Mouse (Mus musculus) neural tube, embryonic 13.5 days (tissue): ENCODE results near the gene Zbtb39. TPM values are rescaled to one million over a fixed set of nuclear protein-coding genes. Genes with fewer than 3 reads are reported as not detected.

Experiments
- ATAC-seq: fragments of 200-750 bp; cut with Nextera tagmentation; 2 replicates; pipeline ENCODE4 v1.8.0; 2017; ENCODE audit warnings: low read depth, mild to moderate bottlenecking, moderate TSS enrichment, moderate library complexity
- H3K27ac ChIP-seq: fragments of 300-500 bp; sonication (generic); replicated peaks from 2 replicates; pipeline ENCODE4 v1.5.1; 2015; ENCODE audit warnings: moderate library complexity, mild to moderate bottlenecking, inconsistent platforms
- H3K27me3 ChIP-seq: fragments of 300-500 bp; sonication (generic); 2 replicates; pipeline ENCODE4 v1.6.1; 2015; ENCODE audit warnings: mild to moderate bottlenecking, inconsistent platforms
- H3K36me3 ChIP-seq: fragments of 300-500 bp; sonication (generic); 2 replicates; pipeline ENCODE4 v1.6.1; 2015; ENCODE audit warnings: mild to moderate bottlenecking, inconsistent platforms
- H3K4me1 ChIP-seq: fragments of 300-500 bp; sonication (generic); replicated peaks from 2 replicates; pipeline ENCODE4 v1.6.1; 2015; ENCODE audit warnings: inconsistent platforms
- H3K4me2 ChIP-seq: fragments of 300-500 bp; sonication (generic); 2 replicates; pipeline ENCODE4 v1.6.1; 2015; ENCODE audit warnings: inconsistent platforms, mild to moderate bottlenecking, moderate library complexity
- H3K4me3 ChIP-seq: fragments of 300-500 bp; sonication (generic); 2 replicates; pipeline ENCODE4 v1.5.1; 2015; ENCODE audit warnings: mild to moderate bottlenecking, inconsistent platforms
- H3K9ac ChIP-seq: fragments of 300-500 bp; sonication (generic); 2 replicates; pipeline ENCODE4 v1.6.1; 2015; ENCODE audit warnings: moderate library complexity, mild to moderate bottlenecking, inconsistent platforms
- H3K9me3 ChIP-seq: fragments of 300-500 bp; sonication (generic); 2 replicates; pipeline ENCODE4 v1.6.1; 2016; ENCODE audit warnings: inconsistent platforms
- WGBS: fragments of 180-500 bp; shearing (Covaris S2); methylation state at CpG from one replicate; pipeline ENCODE4 v1.1.7; 2015; 5-methylcytosine and 5-hydroxymethylcytosine counted together
- polyA plus RNA-seq: library from polyadenylated mRNA; unstranded; fragments of >200 nt; fragmentation: Nextera tagmentation; extraction: Ambion mirVana; gene quantifications from 2 replicates; pipeline ENCODE4 v1.2.1, GENCODE M21; 2015

Zbtb39 gene
- polyA plus RNA-seq, 1 experiment from 2014 or later = 3.3 TPM

DNA sequence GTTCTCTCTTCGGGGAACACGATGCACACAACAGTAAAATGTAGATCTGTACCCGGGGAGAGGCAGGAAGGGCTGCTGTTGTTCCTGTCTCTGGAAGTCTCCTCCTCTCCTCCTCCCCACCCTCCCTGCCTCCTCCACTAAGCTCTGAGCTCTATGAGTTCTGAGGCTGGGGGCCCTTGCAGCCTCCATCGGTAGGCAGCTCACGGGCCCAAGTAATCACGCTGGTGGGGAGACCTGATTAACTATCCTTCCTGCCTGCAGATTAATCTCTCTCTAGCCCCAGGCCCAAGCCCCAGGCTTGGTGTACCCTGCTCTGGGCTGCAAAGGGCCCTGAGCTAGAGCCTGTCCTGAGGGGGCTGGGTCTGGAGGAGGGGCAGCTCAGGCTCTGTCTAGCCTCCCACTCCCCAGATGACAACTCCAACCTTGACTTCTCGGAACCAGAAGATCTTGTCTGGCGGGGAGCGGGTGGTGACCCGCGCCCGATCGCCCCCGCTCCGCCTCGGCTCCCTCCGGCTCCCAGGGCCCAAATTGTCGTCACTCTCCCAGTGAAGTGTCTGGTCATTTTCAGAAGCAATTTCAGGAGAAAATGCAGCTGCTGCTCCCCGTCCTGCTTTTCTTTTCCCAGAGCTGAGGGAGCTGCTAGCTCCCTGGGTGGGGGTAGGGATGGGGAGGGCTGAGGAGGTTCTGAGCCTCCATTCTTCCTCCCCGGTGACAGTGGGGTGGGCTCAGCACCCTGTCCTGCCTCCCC is 17.5 kb upstream of the Zbtb39 start:
- peak overlapping the region; percentile 38 for H3K9ac ChIP-seq
- no peak overlapping the region for H3K27ac ChIP-seq
- H3K27me3 ChIP-seq = peaks cover 20% of the 10 kb centered on the region
- H3K36me3 ChIP-seq = no peaks in the 10 kb centered on the region
- H3K4me3 ChIP-seq = peak overlapping the region; percentile 0; the same call in 1 of the 2 replicates
- H3K4me1 ChIP-seq = peaks cover 19% of the 10 kb centered on the region
- peak; percentile 54 for ATAC-seq
- H3K9me3 ChIP-seq = no peaks in the 10 kb centered on the region
- WGBS = 6% methylated on average over 20 of the region's 20 CpGs
- H3K4me2 ChIP-seq = peak overlapping the region; percentile 38

DNA sequence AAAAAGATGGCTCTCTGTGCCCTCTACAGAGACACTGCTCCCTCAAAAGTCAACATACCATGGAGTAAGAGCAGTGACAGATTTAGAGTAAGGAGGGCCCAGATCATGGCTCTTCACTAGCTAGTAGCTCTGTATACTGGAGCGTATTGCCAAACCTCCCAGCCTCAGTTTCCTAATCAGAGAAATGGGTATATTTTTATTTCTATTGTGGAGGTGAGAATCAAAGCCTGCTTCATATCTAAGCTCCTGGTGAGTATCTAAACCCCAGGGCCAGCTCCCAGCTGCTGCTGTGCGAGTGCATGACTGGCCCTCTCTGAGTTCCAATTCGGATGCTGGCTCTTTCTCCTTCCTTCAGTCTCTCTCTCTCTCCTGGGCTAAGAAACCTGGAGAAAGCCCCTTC is 15.2 kb upstream of the Zbtb39 start, which contains the start of gene Tac2:
Gene Tac2 (plus strand): TSS at position 301 of the 400 bp plus-strand sequence.
- no peak within 1 kb of the TSS for H3K4me3 ChIP-seq
- H3K27me3 ChIP-seq = peaks cover 19% of the 10 kb centered on the region
- no peaks in the 10 kb centered on the region for H3K9me3 ChIP-seq
- H3K4me2 ChIP-seq = no peak within 1 kb of the TSS
- peaks cover 22% of the 10 kb centered on the region for H3K4me1 ChIP-seq
- no peaks in the 10 kb centered on the region for H3K36me3 ChIP-seq
- no peak for ATAC-seq
- H3K27ac ChIP-seq = no peak within 1 kb of the TSS
- no peak within 1 kb of the TSS for H3K9ac ChIP-seq
- 87% methylated on average over 3 of the region's 3 CpGs for WGBS

DNA sequence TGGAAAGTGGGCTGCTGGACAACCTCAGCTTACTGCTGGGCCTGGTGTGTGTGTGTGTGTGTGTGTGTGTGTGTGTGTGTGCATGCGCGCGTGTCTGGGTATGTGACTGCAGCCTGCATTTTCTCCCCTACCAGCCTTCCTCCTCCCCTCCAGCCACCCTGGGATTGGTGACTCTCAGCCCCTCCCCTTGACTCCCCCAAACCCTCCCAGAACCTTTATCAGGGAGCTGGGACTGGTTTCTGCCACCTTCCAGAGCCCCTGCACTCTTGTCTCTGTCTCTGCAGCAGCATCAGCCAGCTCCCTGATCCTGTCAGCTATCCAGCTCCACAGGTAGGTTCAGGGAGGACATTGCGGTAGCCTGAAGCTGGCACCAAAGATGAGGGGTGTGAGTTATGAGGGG is 14.2 kb upstream of the Zbtb39 start:
- Histone ChIP-seq H3K4me1 (peaks cover 24% of the 10 kb centered on the region), H3K27me3 (peaks cover 15% of the 10 kb centered on the region; the same call in 1 of the 2 replicates), H3K9ac (no peak overlapping the region), H3K9me3 (no peaks in the 10 kb centered on the region), H3K4me3 (no peak overlapping the region), H3K27ac (no peak overlapping the region), H3K4me2 (no peak overlapping the region), H3K36me3 (no peaks in the 10 kb centered on the region)
- WGBS = 86% methylated on average over 4 of the region's 4 CpGs
- ATAC-seq = no peak

DNA sequence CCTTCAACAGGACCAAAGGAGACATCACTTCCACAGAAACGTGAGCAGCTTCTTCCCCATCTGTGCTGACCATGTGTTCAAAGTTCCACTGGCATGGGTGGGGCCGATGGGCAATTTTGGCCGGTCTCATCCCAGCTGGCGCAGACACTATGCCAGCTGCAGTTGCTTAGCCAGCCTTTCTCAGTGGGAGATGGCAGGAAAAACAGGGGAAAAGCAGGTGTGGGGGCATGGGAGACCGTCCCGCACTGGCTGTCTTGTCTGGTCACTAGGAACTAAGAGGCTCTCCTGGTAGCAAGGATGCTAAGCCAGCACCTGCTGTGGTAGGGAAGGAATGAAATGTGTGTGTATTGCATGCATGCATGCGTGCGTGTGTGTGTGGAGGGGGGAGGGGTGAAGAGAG is 10.9 kb upstream of the Zbtb39 start:
- no peaks in the 10 kb centered on the region; the same call in 1 of the 2 replicates for H3K27me3 ChIP-seq
- H3K4me1 ChIP-seq = peaks cover 20% of the 10 kb centered on the region
- no peak for ATAC-seq
- 74% methylated on average over 8 of the region's 8 CpGs for WGBS
- H3K4me3 ChIP-seq = no peak overlapping the region
- no peaks in the 10 kb centered on the region for H3K36me3 ChIP-seq
- no peak overlapping the region for H3K4me2 ChIP-seq
- no peaks in the 10 kb centered on the region for H3K9me3 ChIP-seq
- H3K9ac ChIP-seq = no peak overlapping the region
- no peak overlapping the region for H3K27ac ChIP-seq

DNA sequence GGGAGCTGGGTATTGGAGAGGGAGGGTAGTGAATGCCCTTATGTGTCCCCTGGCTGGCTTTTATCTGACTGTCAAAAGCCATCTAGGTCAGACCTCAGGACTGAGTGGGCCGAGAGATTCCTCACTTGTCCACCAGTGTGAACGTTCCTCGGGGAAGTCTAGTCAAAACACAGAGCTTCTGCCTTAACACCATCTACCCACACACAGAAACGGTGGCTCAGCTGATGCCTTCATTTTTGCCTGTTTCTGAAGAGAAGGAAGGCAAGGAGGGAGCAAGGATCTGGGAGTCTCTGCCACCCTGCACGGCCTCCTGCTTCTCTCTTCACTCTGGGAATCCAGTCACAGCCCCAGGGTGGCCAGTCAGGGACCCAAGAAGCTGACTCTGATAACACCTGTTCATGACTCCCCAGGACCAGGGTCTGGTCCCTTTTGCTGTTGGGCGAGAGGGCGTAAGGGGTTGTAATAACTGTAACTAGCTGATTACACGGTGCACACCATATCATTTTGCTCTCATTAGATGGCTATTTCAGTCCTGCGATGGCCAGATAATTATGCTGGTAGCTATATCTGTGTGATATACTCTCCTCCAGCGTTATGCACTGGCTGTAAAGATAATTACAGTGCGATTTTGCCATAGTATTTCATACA is 8.9 kb upstream of the Zbtb39 start:
- H3K27ac ChIP-seq = peak overlapping the region; percentile 2; the same call in 1 of the 2 replicates
- ATAC-seq = no peak
- no peaks in the 10 kb centered on the region for H3K9me3 ChIP-seq
- H3K4me1 ChIP-seq = peaks cover 20% of the 10 kb centered on the region
- no peak overlapping the region for H3K4me2 ChIP-seq
- no peaks in the 10 kb centered on the region for H3K36me3 ChIP-seq
- 46% methylated on average over 11 of the region's 11 CpGs for WGBS
- no peak overlapping the region for H3K4me3 ChIP-seq
- H3K9ac ChIP-seq = no peak overlapping the region; the same call in 1 of the 2 replicates
- H3K27me3 ChIP-seq = no peaks in the 10 kb centered on the region

DNA sequence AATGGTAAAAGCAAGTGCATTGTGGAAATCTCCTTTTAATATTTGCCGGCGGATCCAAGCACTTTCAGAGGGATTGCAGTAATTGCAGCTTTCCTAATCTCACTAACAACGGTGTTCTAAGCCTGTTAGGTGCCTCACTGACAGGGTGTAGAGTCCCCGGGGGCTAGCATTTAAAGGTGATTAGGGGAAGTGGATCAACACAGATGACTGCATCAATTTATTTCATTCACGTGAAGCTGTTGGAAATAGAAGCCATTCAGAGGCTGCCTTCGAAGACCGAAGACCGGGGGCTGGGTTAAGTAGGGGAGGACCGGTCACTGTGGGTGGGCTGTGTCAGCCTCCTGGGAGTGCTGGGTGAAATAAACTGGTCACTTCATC is 8.4 kb upstream of the Zbtb39 start:
- Histone ChIP-seq H3K36me3 (no peaks in the 10 kb centered on the region), H3K9me3 (no peaks in the 10 kb centered on the region), H3K27ac (no peak overlapping the region; the same call in 1 of the 2 replicates), H3K4me2 (no peak overlapping the region), H3K4me3 (no peak overlapping the region), H3K4me1 (peaks cover 20% of the 10 kb centered on the region), H3K9ac (no peak overlapping the region; the same call in 1 of the 2 replicates), H3K27me3 (no peaks in the 10 kb centered on the region)
- no peak for ATAC-seq
- WGBS = 24% methylated on average over 9 of the region's 9 CpGs

DNA sequence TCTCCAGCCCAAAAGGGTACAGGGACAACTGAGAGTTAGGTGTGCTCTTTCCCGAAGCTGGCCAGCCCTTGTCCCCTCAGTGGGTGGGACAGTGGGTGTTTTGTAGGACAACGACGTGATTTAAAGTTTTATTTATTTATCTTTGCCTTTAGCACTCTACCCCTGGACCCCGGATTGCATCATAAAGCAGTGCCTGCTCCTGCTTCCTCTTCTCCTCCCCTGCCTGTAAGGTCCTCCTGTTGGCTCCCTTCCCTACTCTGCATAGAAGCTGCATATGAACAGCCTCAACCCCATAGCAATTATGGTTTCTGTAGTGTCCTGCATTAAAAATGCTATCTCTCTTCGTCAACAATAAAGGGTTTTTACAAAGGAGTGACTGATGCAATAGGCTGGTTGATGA is 7.9 kb upstream of the Zbtb39 start:
- no peak for ATAC-seq
- Histone ChIP-seq H3K36me3 (no peaks in the 10 kb centered on the region), H3K4me3 (no peak overlapping the region), H3K4me2 (no peak overlapping the region), H3K27ac (no peak overlapping the region), H3K9me3 (no peaks in the 10 kb centered on the region), H3K9ac (no peak overlapping the region; the same call in 1 of the 2 replicates), H3K4me1 (peaks cover 20% of the 10 kb centered on the region), H3K27me3 (no peaks in the 10 kb centered on the region)
- WGBS = 19% methylated on average over 5 of the region's 5 CpGs

DNA sequence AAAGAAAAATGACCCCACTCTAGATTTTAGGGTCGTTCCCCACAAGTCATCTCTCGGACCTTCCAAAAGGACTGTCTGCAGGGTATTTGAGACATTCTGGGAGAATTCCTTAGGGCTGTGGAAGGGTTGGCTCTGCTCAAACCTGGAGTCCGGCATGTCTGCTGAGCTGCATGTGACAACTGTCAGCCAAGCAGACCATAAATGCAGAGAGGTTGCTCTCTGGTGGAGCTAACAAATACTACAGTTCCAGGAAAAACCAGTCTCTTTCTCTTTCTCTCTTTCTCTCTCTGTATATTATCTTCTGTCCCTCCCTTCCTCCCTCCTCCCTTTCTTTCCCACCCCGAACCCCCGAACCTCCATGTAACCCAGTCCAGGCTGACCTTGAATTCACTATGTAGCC is 4.9 kb upstream of the Zbtb39 start:
- Histone ChIP-seq H3K9me3 (no peaks in the 10 kb centered on the region), H3K27ac (no peak overlapping the region), H3K36me3 (no peaks in the 10 kb centered on the region), H3K4me2 (no peak overlapping the region), H3K9ac (no peak overlapping the region), H3K4me1 (peaks cover 23% of the 10 kb centered on the region), H3K27me3 (no peaks in the 10 kb centered on the region; the same call in 1 of the 2 replicates), H3K4me3 (no peak overlapping the region)
- WGBS = 55% methylated on average over 5 of the region's 5 CpGs
- ATAC-seq = no peak

DNA sequence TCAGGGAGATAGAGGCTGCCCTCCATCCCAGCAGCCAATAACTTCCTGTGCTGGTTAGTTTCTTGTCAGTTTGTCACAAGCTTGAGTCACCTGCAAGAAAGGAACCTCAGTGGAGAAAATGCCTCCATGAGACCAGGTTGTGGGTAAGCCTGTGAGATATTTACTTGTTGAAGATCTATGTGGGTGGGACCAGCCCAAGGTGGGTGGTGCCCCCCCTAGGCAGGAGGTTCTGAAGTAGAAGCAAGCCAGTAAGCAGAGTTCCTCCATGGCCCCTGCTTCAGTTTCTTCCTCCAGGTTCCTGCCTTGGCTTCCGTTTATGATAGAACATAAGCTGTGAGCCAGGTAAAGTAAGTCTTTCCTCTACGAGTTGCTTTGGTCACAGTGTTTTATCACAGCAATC is 3.1 kb upstream of the Zbtb39 start:
- 83% methylated on average over 2 of the region's 2 CpGs for WGBS
- ATAC-seq = no peak
- Histone ChIP-seq H3K36me3 (peaks cover 1% of the 10 kb centered on the region; the same call in 1 of the 2 replicates), H3K9me3 (no peaks in the 10 kb centered on the region), H3K27me3 (no peaks in the 10 kb centered on the region; the same call in 1 of the 2 replicates), H3K9ac (no peak overlapping the region), H3K4me1 (peaks cover 23% of the 10 kb centered on the region), H3K27ac (no peak overlapping the region), H3K4me3 (no peak overlapping the region), H3K4me2 (no peak overlapping the region)

DNA sequence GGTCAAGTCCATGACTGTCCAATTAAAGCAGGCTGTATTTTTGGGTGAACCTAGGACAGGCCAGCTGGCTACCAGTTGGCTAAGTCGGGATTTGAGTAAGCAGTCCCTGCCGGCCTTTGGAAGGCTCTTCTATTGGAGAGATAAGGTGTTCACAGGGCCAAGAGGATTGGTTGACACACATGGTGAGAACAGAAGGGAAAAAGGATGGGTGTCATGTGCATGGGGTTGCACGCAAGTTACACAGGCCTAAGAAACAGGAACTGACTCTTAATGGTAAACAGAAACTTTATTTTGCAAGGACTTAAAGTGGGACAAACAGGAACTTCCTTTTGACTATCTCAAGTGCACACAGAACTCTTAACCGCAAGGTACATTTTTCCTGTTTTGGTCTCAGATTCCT is 2.4 kb upstream of the Zbtb39 start:
- 73% methylated on average over 4 of the region's 4 CpGs for WGBS

DNA sequence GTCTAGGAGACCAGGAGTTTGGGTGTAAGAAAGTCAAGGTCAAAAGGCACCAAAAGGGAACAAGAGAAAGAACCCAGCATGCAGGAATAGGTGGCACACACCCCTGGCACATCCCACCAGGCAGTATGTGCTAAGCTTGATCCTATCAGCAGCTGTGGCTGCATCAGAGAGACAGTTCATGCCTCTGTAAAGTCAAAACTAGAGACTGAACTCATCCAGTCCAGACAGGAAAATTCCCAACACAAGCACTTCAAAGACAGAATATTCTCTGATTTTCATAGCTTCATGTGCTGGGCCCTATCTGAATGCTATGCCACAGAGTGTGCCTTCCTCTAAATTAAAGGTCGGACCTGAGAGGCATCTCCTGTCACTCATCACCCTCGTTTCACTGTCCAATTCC is 1.8 kb upstream of the Zbtb39 start:
- WGBS = 30% methylated on average over 2 of the region's 2 CpGs
- Histone ChIP-seq H3K27me3 (no peaks in the 10 kb centered on the region; the same call in 1 of the 2 replicates), H3K4me1 (peaks cover 21% of the 10 kb centered on the region), H3K36me3 (peaks cover 14% of the 10 kb centered on the region), H3K9ac (no peak overlapping the region), H3K4me3 (no peak overlapping the region), H3K4me2 (no peak overlapping the region), H3K9me3 (no peaks in the 10 kb centered on the region), H3K27ac (no peak overlapping the region)
- no peak for ATAC-seq

More for the DNA sequence above, 2.4 kb upstream of the Zbtb39 start:
- ATAC-seq = no peak
- Histone ChIP-seq H3K9me3 (no peaks in the 10 kb centered on the region), H3K9ac (no peak overlapping the region), H3K27me3 (no peaks in the 10 kb centered on the region; the same call in 1 of the 2 replicates), H3K4me2 (no peak overlapping the region), H3K36me3 (peaks cover 8% of the 10 kb centered on the region), H3K4me3 (no peak overlapping the region), H3K27ac (no peak overlapping the region), H3K4me1 (peaks cover 21% of the 10 kb centered on the region)

DNA sequence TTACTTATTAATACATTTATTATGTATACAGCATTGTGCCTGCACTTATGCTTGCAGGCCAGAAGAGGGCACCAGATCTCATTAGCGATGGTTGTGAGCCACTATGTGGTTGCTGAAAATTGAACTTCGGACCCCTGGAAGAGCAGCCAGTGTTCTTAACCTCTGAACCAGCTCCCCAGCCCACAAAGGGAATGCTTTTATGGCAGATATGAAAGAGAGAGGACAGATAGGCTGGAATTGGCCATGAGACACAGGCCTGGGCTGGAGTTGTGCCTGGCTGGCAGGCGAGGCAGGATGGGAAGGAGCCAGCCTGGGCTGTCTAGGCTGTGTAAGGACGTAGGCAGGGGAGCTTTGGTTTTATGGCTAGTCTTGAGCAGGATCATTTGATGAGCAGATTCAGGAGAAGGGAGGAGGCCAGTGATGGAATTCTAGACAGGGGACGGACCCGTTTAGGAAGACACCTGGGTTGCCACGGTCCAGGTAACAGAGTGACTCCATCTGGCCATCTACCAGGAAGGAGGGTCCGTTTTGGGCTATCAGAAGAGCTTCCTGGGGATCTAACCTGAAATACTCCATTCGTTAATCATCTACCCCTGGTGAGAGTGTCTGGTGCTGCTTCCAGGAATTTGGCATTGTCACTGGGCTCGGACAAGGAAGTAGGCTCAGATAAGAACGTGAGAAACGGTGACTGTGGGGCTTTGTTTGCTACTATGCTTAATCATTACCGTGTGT is 1.0 kb upstream of the Zbtb39 start:
- Histone ChIP-seq H3K4me3 (no peak overlapping the region), H3K36me3 (peaks cover 22% of the 10 kb centered on the region), H3K4me2 (no peak overlapping the region; the same call in 1 of the 2 replicates)

More for the DNA sequence above, 1.0 kb upstream of the Zbtb39 start:
- Histone ChIP-seq H3K9ac (no peak overlapping the region), H3K9me3 (no peaks in the 10 kb centered on the region), H3K27ac (no peak overlapping the region), H3K27me3 (no peaks in the 10 kb centered on the region; the same call in 1 of the 2 replicates), H3K4me1 (peaks cover 21% of the 10 kb centered on the region)
- no peak for ATAC-seq
- WGBS = 54% methylated on average over 13 of the region's 13 CpGs
